Mouse (Mus musculus) hindbrain, postnatal 0 days (tissue): ENCODE measurements around the gene Tbc1d30. TPM values are rescaled to one million over a fixed set of nuclear protein-coding genes. Genes with fewer than 3 reads are reported as not detected.
A peak's percentile ranks its signal among the peaks of the same experiment; 100 is the strongest.

ENCODE experiments used
- ATAC-seq: fragments of 200-750 bp; cut with Nextera tagmentation; 2 replicates; pipeline ENCODE4 v1.8.0; 2017; ENCODE audit warnings: mild to moderate bottlenecking, moderate TSS enrichment, moderate library complexity
- DNase-seq: peaks from one replicate; pipeline ENCODE4 v3.0.0-alpha.2; 2015; ENCODE audit warnings: low spot score
- H3K27ac ChIP-seq: fragments of 300-500 bp; sonication (generic); 2 replicates; pipeline ENCODE4 v1.5.1; 2014; ENCODE audit warnings: mild to moderate bottlenecking
- H3K27me3 ChIP-seq: fragments of 300-500 bp; sonication (generic); 2 replicates; pipeline ENCODE4 v1.6.1; 2014; ENCODE audit warnings: low read length, mixed read lengths; ENCODE audit not compliant: insufficient read depth
- H3K36me3 ChIP-seq: fragments of 300-500 bp; sonication (generic); 2 replicates; pipeline ENCODE4 v1.6.1; 2014; ENCODE audit warnings: low read length, mixed read lengths; ENCODE audit not compliant: insufficient read depth
- H3K4me1 ChIP-seq: fragments of 300-500 bp; sonication (generic); 2 replicates; pipeline ENCODE4 v1.6.1; 2014; ENCODE audit warnings: antibody characterized with exemption, low read length, mixed read lengths; ENCODE audit not compliant: insufficient read depth
- H3K4me2 ChIP-seq: fragments of 300-500 bp; sonication (generic); 2 replicates; pipeline ENCODE4 v1.6.1; 2014; ENCODE audit warnings: low read depth, mild to moderate bottlenecking, low read length, moderate library complexity, mixed read lengths
- H3K4me3 ChIP-seq: fragments of 300-500 bp; sonication (generic); 2 replicates; pipeline ENCODE4 v1.5.1; 2014; ENCODE audit warnings: low read length
- H3K9ac ChIP-seq: fragments of 300-500 bp; sonication (generic); replicated peaks from 2 replicates; pipeline ENCODE4 v1.6.1; 2014; ENCODE audit warnings: mild to moderate bottlenecking, low read length, moderate library complexity, mixed read lengths
- H3K9me3 ChIP-seq: fragments of 300-500 bp; sonication (generic); 2 replicates; pipeline ENCODE4 v1.6.1; 2016; ENCODE audit warnings: low read length, mixed read lengths
- CTCF ChIP-seq: IDR thresholded peaks from 2 replicates; pipeline ENCODE4 v1.5.1; 2016; ENCODE audit warnings: antibody characterized with exemption, control low read depth, low read depth
- WGBS: fragments of 180-500 bp; shearing (Covaris S2); extraction: QIAGEN DNeasy Blood & Tissue Kit; methylation state at CpG from one replicate; pipeline ENCODE4 v1.1.7; 2014; 5-methylcytosine and 5-hydroxymethylcytosine counted together
- polyA plus RNA-seq: library from polyadenylated mRNA; unstranded; fragments of >200 nt; fragmentation: Nextera tagmentation; extraction: Ambion mirVana; gene quantifications from 2 replicates; pipeline ENCODE4 v1.2.1, GENCODE M21; 2015
- total RNA-seq: library from RNA; depleted of rRNA; stranded (reverse); fragments of >200 nt; gene quantifications from 2 replicates; pipeline ENCODE4 v1.2.3, GENCODE M21; 2014

Gene Tbc1d30
- total and polyA plus RNA-seq, 2 experiments from 2014 or later, result 10.4 to 47.5 TPM

- WGBS, result 82% methylated on average over 10 of the region's 10 CpGs
- Histone ChIP-seq H3K9me3 (no peaks in the 10 kb centered on the region), H3K27ac (peak overlapping the region; percentile 68; the same call in 1 of the 2 replicates), H3K4me2 (peak overlapping the region; percentile 30), H3K36me3 (no peaks in the 10 kb centered on the region), H3K9ac (no peak overlapping the region), H3K4me1 (peaks cover 12% of the 10 kb centered on the region), H3K4me3 (no peak overlapping the region), H3K27me3 (no peaks in the 10 kb centered on the region)
- no peak for TF ChIP-seq CTCF
- ATAC-seq (peak; percentile 6; the same call in 1 of the 2 replicates), DNase-seq (no peak)
Measured at GRCm38 (mm10) chr10:121291272-121291917, 59.7 kb downstream of the Tbc1d30 start.

- no peak for TF ChIP-seq CTCF
- ATAC-seq, result peak; percentile 79
- no peak overlapping the region for H3K4me3 ChIP-seq
- peaks cover 12% of the 10 kb centered on the region for H3K4me1 ChIP-seq
- no peaks in the 10 kb centered on the region for H3K27me3 ChIP-seq
- WGBS, result 15% methylated on average over 20 of the region's 20 CpGs
- peak overlapping the region; percentile 68; the same call in 1 of the 2 replicates for H3K27ac ChIP-seq
- H3K9me3 ChIP-seq, result no peaks in the 10 kb centered on the region
- peak; percentile 69 for DNase-seq
- H3K4me2 ChIP-seq, result peak overlapping the region; percentile 30
- H3K9ac ChIP-seq, result no peak overlapping the region
- no peaks in the 10 kb centered on the region for H3K36me3 ChIP-seq
Measured at GRCm38 (mm10) chr10:121290682-121291078, 60.4 kb downstream of the Tbc1d30 start.

- peak; percentile 69 for TF ChIP-seq CTCF
- Histone ChIP-seq H3K4me2 (peak overlapping the region; percentile 30; the same call in 1 of the 2 replicates), H3K4me3 (no peak overlapping the region)
Measured at GRCm38 (mm10) chr10:121289970-121290681, 61.0 kb downstream of the Tbc1d30 start.

GRCm38 (mm10) chr10:121282926-121283325 is 68.2 kb downstream of the Tbc1d30 start:
- Histone ChIP-seq H3K27me3 (no peaks in the 10 kb centered on the region), H3K9ac (no peak overlapping the region), H3K4me3 (no peak overlapping the region), H3K36me3 (no peaks in the 10 kb centered on the region), H3K9me3 (no peaks in the 10 kb centered on the region), H3K4me1 (no peaks in the 10 kb centered on the region), H3K4me2 (no peak overlapping the region), H3K27ac (no peak overlapping the region)
- 72% methylated on average over 6 of the region's 6 CpGs for WGBS
- ATAC-seq, result peak; percentile 38; the same call in 1 of the 2 replicates
- no peak for DNase-seq
- no peak for TF ChIP-seq CTCF

More at GRCm38 (mm10) chr10:121289970-121290681, 61.0 kb downstream of the Tbc1d30 start:
- H3K9ac ChIP-seq, result no peak overlapping the region
- no peaks in the 10 kb centered on the region for H3K9me3 ChIP-seq
- 45% methylated on average over 2 of the region's 4 CpGs for WGBS
- peak overlapping the region; percentile 68; the same call in 1 of the 2 replicates for H3K27ac ChIP-seq
- DNase-seq (peak; percentile 43), ATAC-seq (peak; percentile 58)
- no peaks in the 10 kb centered on the region for H3K27me3 ChIP-seq
- no peaks in the 10 kb centered on the region for H3K36me3 ChIP-seq
- peaks cover 12% of the 10 kb centered on the region for H3K4me1 ChIP-seq

GRCm38 (mm10) chr10:121282436-121282835 is 68.6 kb downstream of the Tbc1d30 start:
- 76% methylated on average over 11 of the region's 11 CpGs for WGBS
- H3K4me1 ChIP-seq, result no peaks in the 10 kb centered on the region
- no peak for TF ChIP-seq CTCF
- no peak overlapping the region for H3K27ac ChIP-seq
- H3K36me3 ChIP-seq, result no peaks in the 10 kb centered on the region
- no peak overlapping the region for H3K4me2 ChIP-seq
- no peak overlapping the region for H3K9ac ChIP-seq
- no peak for ATAC-seq
- no peaks in the 10 kb centered on the region for H3K27me3 ChIP-seq
- H3K4me3 ChIP-seq, result no peak overlapping the region
- no peaks in the 10 kb centered on the region for H3K9me3 ChIP-seq
- DNase-seq, result no peak

GRCm38 (mm10) chr10:121280943-121281342 is 70.1 kb downstream of the Tbc1d30 start:
- no peaks in the 10 kb centered on the region for H3K36me3 ChIP-seq
- ATAC-seq (no peak), DNase-seq (no peak)
- H3K27ac ChIP-seq, result no peak overlapping the region
- no peak for TF ChIP-seq CTCF
- H3K27me3 ChIP-seq, result no peaks in the 10 kb centered on the region
- no peak overlapping the region for H3K4me3 ChIP-seq
- no peaks in the 10 kb centered on the region for H3K9me3 ChIP-seq
- H3K4me2 ChIP-seq, result no peak overlapping the region
- WGBS, result 83% methylated on average over 11 of the region's 11 CpGs
- no peak overlapping the region for H3K9ac ChIP-seq
- no peaks in the 10 kb centered on the region for H3K4me1 ChIP-seq

- ATAC-seq (peak; percentile 59), DNase-seq (peak; percentile 48)
- no peaks in the 10 kb centered on the region for H3K9me3 ChIP-seq
- no peak overlapping the region for H3K9ac ChIP-seq
- H3K4me3 ChIP-seq, result no peak overlapping the region
- no peak overlapping the region for H3K27ac ChIP-seq
- 62% methylated on average over 2 of the region's 2 CpGs for WGBS
- peaks cover 13% of the 10 kb centered on the region; the same call in 1 of the 2 replicates for H3K36me3 ChIP-seq
- no peaks in the 10 kb centered on the region for H3K4me1 ChIP-seq
- H3K27me3 ChIP-seq, result no peaks in the 10 kb centered on the region
- TF ChIP-seq CTCF, result no peak
- no peak overlapping the region for H3K4me2 ChIP-seq
Measured at GRCm38 (mm10) chr10:121277022-121277471, 74.0 kb downstream of the Tbc1d30 start.
